Mouse (Mus musculus) adrenal gland, adult 18-20 months (tissue): ENCODE data around the gene Ulk4. TPM values are rescaled to one million over a fixed set of nuclear protein-coding genes. Genes with fewer than 3 reads are reported as not detected.
"Not testable (repeated sequence)": the region's sequence is repeated elsewhere in the genome, so short reads cannot be mapped to it uniquely, and the experiment has no call there.

Experiments used
- DNase-seq, 2 experiments: peaks; one replicate each; pipeline ENCODE4 v3.0.0; 2021 to 2022; ENCODE audit warnings: low spot score in 2 of 2
- total RNA-seq, 2 experiments: library from RNA; stranded (reverse); gene quantifications; 1 replicate in 1 of 2; 2 replicates in 1 of 2; pipeline ENCODE4 v1.2.3; 2021

Ulk4 gene
- total RNA-seq, 2 experiments from 2014 or later: 1.2 to 2.2 TPM

DNA sequence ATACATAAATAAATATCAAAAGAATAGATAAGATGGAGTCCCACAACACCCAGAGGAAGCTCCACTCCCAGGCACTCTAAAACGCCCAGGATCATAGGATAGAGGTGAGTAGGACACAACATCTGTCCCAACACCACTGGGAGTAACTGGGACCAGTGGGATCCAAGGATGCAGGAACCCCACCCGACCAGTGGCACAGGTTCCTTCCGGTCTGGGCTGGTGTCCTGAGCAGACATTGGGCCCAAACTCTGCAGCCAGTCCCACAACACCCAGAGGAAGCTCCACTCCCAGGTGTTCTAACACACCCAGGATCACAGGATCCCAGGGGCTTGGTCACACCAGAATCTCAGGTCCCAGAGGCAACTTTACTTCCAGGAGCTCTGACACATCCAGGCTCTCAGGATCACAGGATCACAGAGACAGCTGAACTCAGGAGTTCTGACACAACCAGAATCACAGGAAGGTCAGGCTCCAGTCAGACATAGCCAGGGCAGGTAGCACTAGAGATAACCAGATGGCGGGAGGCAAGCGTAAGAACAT lies 77.8 kb downstream of the Ulk4 start:
- not testable (repeated sequence) for DNase-seq

DNA sequence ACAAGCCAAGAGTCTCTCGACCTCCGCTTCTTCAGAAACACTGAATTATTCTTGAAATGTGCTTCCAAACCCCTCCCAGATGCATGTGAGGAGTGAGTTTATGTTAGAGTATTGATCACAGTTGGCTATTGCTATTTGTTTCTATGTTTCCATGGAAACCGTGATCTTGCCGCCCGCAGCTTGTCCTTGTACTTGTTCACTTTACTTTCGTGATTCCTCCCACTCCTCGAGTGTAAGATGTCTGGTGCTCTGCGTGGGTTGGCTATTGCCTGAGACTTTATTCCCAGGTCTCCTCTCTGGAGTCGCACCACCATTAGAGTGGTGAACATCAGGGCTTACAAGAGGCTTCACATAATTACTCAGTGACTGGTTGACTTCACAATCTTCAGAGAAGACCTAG lies 80.5 kb downstream of the Ulk4 start:
- DNase-seq: no peak

DNA sequence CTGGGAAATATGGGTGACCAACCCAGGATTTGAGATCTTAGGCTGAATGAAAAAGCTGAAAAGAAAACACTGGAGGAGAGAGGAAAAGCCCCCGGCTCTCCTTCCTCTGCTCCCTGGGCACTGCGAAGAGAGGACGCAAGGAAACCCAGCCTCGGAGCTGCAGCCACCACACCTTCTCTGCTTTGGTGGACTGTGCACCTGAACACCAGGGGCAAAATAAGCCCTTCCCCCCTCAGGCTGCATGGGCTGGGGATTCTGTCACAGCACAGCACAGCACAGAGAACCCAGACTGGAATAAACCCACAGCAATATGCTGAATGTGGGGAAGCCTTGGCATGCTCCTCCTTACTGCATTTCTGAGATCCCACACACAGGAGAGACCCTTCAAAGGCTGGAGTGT lies 81.9 kb downstream of the Ulk4 start:
- no peak for DNase-seq

DNA sequence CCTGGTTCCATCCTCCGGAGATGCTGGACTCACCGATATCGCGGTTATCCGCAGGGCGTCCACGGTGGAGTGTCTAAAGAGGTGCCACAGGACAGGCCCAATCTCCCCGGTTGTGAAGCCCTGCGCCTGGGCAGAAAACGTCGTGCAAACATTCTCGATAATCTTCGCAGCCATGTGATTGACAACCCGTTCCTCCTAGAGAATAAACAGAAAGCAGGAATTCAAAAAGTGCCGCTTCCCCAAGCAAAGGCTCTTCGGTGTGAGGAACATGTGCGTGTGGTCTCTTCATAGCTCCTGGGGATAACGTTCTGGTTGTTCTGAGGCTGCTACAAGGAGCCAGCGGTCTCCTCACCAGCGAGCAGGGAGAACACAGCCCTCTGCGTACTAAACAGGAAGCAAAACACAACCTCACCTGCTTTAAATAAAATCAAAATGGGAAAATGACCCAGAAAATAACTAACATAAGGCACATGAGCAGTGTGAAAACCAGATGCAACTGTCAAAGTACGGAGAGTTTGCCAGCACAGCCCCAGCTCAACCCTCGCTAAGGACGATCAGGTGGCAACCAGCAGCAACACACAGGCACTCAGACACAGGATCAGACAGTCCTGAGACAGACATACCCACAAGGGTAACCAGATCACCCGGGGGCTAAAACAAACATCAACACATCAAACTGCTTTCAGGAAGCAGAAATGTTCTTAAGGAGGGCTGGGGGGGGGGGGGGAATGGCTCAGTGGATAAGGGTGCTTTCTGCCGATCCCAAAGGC lies 84.2 kb downstream of the Ulk4 start:
- no peak for DNase-seq

DNA sequence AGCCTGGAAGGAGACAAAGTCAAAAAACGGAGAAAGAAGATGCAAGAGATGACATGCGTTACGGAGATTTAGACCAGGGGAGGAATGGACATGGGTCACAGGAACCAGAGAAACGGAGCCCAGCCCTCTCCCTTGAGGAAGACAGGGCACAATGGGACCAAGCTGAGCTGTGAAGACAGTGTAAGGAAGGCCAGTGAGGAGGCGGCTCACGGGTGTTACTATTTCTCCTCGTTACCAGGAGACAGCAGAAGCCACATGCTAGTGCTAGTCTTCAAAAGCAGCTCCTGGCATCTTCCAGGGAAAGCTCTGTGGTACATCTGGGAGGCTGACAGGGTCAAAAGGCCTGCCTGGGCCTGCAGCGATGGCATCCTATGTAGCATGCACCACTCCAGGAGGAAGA lies 89.2 kb downstream of the Ulk4 start:
- no peak for DNase-seq

DNA sequence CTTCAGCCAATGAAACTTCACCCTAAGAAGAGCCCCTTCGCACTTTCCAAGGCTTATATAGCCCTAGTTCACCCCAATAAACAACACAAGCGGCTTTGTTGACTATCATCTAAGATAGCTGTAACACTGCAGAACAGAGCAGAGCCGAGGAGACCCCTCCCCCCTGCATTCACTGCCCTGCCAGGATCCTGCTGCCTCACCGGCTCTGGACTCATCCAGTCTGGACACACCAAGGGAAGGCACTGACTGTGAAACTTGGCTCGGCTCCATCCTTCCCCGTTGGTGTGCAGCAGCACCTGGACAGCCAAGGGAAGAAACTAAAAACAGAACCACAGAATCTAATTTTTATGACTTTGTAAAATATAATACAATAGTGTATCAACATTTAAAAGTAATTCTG lies 91.2 kb downstream of the Ulk4 start:
- DNase-seq: no peak

DNA sequence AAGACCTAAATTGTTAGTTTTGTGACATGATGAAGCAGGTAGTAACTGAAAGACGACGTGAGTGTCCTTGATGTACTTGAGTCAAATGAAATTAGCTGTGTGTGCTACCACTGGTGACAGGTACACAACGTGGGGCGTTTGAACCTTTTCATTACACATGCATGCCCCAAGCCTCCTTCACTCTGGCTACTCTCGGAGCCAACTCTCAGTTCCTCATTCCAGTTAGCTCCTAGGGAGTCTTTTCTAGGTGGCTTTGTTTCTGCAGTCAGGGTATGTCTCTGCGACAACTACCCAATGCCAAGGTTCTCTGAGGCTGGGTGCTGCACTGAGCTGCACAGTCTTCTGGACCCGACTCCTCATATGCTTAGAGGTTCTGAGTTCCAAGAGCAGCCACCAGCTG lies 100.6 kb downstream of the Ulk4 start:
- DNase-seq: no peak

DNA sequence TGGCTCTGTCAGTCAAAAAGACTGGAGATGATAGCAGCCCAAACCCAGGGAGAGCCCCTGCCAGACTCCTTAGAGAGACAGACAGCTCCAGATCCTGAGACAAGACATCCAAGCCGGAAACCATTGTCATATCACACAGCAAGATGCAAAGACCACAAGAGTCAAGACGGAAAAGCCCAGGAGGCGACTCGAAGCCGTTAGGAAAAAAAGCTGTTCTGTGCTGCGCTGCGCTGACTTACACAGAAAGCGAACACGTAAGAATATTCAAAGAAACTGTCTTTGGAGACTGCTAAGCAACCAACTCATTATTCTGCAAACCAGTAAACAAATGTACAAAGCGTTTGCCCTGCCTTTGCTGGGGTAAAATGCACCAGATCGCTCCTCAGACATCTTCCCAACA lies 101.8 kb downstream of the Ulk4 start:
- no peak for DNase-seq

DNA sequence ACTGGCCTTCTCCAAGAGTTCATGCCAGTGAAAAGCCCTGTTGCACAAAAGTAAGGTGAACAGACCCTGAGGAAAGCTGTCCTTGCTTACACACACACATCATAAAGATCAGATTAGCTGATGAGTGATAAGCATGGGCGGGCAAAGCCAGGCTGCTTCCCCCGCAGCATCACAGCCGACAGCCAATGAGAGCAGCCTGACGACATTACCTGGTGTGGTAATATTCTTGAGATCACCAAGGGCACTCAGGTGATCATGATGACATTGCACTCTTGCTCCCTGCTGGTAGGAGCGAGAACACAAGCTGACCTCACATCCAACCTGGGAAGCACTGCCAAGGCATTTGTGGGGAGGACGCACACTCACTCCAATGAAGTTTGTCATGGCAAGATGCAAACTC lies 104.9 kb downstream of the Ulk4 start:
- DNase-seq: no peak

DNA sequence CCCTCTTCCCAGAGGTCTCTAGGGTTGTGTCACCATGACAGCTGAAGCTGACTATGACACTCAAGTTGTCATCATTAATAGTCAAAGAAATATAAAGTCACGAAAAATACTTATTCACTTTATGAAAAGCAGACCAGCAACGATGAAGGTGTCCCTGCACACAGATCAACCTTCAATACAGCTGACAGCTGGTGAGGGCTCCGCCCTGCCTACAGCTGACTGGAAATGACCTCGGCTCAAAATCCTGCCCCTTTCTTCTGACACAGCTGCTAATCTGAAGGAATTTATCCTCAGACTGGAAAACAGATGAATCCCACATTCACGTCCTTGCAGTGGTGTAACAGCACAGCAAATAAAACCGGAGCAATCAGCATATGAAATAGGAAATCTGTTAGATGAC lies 105.4 kb downstream of the Ulk4 start:
- DNase-seq: no peak

DNA sequence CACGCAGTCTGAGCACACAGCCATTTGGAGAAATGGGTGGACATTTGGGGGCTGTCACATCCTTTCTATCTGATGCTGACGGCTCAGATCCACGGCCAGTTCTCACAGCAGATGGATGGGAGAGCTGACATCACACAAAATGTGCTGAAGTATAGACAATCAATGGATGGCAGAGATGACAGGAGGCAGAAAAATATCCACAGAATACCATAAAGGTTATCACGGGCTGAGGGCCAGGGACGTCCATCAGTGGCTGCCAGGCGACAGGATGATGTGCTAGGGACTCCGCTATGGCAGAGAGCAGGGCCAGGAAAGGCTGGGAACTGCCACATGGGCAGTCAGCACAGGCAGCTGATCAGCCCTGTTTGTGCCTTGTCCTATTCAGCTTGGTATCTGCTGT lies 112.4 kb downstream of the Ulk4 start:
- no peak for DNase-seq

DNA sequence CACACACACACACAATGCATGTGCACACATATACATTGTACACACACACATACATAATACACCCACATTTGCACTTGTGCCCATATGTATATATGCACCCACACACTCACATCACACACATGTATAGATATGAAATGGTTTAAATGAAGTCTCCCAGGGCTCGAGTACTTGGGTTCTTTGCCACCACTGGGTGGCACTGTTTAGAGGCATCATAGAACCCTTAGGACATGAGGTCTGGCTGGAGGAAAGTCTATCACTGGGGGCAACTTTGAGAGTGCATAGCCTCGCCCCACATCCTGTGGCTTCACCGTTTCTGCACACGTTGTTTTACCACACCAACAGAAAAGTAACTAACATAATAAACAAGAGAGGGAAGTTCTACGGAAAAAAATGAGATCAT lies 114.2 kb downstream of the Ulk4 start:
- no peak for DNase-seq

DNA sequence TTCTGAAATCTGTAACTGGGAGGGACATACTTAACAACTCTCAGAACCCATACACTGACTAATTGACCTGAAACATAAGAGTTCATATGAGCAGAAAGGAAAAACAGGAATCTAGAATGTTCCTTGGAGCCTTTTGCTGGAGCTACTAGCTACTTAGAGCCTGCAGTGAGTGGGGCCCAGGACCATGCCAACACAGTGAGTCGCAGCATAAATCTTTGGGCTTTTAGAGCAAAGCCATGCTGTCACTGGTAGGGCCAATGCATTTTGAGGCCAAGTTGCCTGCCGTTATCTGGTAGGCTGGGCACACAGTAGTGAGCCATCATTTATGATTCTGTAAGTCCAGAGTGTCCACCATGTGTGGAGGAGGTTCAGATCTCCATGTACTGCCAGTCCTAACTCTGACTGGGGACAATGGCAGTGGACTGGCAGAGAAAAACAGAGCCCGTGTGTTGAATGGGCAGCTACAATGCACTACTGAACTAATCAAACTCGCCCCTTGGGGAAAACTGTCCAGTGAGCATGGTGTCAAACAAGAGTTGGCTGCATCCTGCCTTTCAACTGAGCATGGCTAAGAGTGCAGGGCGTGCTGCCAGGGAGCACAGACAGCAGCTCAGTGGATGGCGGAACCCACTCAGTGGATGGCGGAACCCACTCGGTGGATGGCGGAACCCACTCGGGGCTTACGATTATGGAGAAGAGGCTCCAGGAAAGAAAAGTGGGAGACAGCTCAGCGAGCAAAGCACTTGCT lies 115.0 kb downstream of the Ulk4 start:
- DNase-seq: no peak

DNA sequence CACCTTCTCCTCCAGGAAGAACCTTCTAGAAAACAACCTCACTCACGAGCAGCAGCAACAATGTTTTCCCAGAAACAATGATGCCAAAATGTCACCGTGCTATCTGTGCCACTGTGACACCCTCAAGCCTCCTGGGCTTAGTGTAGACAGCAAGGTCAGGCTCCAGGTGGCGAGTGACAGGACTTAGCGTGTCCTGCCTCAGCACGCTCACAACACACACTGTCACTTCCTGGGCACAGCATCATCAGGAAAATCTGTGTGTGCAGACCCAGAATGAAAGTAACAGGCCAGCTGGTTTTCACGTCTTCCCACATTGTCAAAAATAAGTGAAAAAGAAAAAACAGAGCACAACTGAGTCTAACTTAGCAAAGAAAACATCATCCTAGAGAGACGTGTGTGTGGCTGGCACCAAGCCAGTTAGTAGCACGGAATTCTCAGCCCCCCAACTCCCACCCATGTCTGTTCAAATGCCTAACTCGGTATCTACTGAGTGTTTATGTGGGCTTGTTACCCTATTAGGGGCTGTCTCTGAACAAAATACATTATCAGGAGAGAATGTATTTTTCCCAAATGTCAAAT lies 120.7 kb downstream of the Ulk4 start:
- DNase-seq: no peak

DNA sequence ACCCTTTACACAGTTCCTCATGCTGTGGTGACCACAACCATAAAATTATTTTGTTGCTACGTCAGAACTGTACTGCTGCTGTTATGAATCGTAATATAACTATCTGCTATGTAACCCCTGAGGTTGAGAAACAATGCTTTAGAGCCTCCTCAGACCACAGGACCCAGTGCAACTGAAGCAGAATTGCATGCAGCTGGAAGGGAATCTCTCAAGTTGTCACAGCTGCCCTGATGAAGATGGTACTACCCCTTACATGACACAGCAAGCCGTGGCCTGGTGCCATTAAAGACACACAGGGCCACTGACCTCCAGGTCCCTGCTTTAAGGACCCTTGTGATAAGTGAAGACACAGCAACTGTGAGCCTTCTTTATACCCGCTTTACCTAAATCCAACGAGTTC lies 123.7 kb downstream of the Ulk4 start:
- DNase-seq: no peak

DNA sequence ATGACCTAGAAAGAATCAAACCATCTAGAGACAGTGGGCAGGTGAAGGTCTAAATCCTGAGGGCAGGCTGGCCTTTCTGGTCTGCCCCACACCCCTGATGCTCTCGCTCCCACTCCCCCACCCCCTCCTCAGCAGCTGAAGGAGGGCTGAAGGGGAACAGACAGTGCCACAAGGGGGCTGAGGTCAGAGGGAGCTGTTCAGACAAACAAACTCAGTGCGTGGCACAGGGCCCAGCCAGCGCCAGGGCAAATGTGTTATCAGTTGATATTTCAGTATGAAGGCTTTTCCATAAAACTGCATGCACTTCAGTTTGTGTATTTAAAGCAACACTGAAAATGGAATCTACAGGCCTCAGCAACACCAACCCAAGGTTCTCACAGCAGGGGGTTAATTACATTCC lies 128.4 kb downstream of the Ulk4 start:
- no peak for DNase-seq

DNA sequence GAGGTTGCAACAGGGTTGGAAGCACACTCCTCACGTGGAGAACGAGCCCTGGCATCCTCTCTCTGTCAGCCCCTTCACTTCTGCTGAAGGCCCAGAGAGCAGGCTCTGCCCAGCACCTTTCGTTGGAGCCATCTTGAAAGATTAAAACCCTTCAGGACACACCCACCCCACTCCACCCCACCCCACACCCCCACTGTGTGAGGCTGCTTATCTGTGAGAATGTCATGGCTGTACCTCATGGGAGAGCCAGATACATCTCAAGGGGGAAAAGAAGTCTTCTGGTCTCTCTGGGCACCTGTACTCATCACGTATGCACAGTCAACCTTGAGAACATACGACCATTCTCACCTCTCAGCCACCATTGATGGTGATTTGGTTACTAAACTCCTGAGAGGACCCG lies 133.8 kb downstream of the Ulk4 start:
- DNase-seq: no peak

DNA sequence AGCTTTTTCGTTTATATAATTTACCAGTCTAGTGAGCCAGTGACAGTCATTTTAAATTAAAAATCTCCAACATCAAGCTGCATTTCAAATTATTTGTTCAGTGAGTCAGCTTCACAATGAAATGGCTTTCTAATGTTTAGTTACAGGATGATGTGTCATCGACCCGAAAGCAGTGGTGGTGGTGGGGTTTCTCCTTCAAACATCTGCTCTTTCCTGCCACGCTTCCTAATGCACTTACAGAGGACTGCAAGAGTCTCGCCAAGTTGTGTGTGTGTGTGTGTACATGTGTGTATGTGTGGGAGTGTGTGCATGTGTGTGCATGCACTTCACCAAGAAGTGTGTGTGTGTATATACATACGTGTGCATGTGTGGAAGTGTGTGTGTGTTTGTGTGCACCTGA lies 144.4 kb downstream of the Ulk4 start:
- no peak for DNase-seq

DNA sequence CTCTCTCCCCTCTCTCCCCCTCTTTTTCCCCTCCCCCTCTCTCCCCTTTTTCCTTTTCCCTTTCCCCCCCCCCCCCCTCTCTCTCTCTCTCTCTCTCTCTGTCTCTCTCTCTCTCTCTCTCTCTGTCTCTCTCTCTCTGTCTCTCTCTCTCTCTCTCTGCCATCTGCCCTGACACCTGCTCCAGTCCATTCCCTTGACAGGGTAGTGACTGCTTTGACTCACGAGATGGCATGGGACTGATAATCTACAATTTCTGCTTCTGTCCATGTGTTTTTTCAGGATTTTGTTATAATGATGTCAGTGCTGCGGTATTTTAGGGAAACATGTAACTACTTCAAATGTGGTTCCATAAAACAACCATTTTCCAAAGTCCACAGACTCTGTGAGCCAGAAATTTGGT lies 147.5 kb downstream of the Ulk4 start:
- no peak for DNase-seq

DNA sequence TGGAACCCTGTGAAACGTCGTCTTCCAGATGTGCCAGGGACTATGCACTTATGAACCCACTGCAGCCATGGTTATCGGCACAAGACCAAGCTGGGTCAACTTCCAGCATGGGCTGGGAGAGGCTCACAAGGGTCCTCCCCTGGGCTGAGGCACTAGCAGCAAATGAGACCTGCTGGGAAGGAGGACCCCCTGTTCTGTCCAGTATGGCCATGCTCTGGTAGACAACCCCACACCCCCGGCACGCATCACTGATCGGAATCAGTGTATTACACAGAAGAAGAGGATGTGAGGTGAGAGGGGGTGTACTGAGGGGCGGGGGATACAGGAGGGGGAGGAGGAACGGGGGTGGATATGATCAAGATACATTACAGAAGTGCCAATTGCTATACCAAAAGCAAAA lies 148.1 kb downstream of the Ulk4 start:
- DNase-seq: no peak

DNA sequence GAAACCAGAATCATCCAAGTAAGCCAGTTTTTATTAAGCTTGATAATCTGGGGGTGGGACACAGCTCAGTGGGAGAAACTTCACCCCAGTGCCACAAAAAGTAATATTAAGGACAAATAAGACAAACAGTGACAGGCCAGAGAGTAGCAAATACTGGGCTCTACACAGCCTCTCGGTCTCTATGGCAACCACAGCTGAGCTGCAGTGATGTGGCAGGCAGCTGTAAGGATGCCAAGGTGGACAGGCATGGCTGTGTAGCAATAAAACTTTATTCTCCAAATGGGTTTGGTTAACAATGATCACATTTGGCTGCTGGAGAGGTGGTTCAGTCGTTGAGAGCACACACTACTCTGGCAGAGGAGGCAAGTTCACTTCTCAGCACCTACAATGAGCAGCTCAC lies 150.0 kb downstream of the Ulk4 start:
- DNase-seq: no peak

DNA sequence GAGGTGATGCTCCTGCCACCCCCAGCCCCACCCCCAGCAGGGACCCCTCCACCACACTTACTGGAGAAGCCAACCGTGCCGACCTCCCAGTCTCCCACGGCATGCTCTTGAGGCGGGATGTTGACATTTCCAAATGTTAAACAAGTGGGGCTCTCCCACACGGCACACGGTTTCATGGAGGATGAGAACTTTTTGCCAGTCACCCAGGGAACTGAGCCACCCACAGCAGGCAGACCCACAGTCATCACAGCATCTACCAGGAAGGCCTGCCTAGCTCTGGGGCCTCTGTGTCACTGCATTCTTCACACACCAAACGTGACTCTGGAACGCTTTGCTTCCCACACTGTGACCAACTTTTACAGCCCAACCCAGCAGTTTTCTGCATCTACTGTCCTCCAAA lies 152.3 kb downstream of the Ulk4 start:
- DNase-seq: no peak
